Mouse (Mus musculus) c-Kit-negative CD71-positive TER-119-positive erythroid progenitor cells, embryonic 14.5 days (primary cell): Measurements from ENCODE around the gene Dmc1.

Experiments used
- DNase-seq: peaks from one replicate; pipeline ENCODE4 v3.0.0-alpha.2; 2013; ENCODE audit warnings: low read depth, low spot score

The Dmc1 gene

GRCm38 (mm10) chr15:79516171-79517096 is 88.5 kb downstream of the Dmc1 start, which contains the start of gene Kdelr3:
Kdelr3 (plus strand) TSS chr15:79516411.
- no peak for DNase-seq

GRCm38 (mm10) chr15:79513940-79514339 is 91.0 kb downstream of the Dmc1 start:
- DNase-seq, result no peak

GRCm38 (mm10) chr15:79511553-79512320 is 93.2 kb downstream of the Dmc1 start:
- no peak for DNase-seq
